Mouse (Mus musculus): Measurements from ENCODE around the gene Hist2h2ac.

DNA sequence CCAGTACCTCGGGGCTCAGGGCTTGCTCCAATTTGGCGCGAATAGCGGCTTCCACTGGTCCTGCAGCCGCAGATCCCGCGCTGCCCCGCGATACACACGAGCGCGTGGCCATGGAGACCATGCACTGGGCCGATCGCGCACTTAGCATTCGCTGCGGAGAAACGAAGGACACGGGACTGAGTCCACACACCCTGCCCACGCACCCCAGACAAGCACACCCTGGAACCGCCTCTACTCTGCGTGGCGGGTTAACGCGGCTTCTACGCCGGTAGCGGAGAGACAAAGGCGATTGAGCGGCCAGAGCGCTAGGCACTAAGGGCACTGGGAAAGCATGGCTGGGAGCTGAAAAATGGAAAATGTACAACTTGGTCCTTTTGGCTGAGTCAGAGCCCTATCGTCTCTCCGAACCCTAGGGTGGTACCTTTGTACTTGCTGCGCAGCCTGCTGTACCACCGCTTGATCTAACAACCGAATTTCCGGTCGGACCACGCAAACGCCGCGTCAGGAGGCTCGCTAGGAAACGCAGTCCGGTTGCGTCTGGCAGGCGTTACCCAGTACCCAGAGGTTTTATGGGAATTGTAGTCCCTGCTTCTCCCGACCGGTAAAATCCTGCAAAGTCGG is 23.4 kb downstream of the Hist2h2ac start:
- TF ChIP-seq CTCF (IDR thresholded peaks at IDR 0.05; ENCODE audit: low read depth) (no peak), EP300 (IDR thresholded peaks at IDR 0.05; ENCODE audit: low read depth) (no peak)

Measured in heart, postnatal 0 days (tissue).